Mouse (Mus musculus): ENCODE results near the gene Sec14l1. TPM values are rescaled to one million over a fixed set of nuclear protein-coding genes. Genes with fewer than 3 reads are reported as not detected.

Gene Sec14l1
- polyA plus RNA-seq, 1 experiment = 22.8 TPM

DNA sequence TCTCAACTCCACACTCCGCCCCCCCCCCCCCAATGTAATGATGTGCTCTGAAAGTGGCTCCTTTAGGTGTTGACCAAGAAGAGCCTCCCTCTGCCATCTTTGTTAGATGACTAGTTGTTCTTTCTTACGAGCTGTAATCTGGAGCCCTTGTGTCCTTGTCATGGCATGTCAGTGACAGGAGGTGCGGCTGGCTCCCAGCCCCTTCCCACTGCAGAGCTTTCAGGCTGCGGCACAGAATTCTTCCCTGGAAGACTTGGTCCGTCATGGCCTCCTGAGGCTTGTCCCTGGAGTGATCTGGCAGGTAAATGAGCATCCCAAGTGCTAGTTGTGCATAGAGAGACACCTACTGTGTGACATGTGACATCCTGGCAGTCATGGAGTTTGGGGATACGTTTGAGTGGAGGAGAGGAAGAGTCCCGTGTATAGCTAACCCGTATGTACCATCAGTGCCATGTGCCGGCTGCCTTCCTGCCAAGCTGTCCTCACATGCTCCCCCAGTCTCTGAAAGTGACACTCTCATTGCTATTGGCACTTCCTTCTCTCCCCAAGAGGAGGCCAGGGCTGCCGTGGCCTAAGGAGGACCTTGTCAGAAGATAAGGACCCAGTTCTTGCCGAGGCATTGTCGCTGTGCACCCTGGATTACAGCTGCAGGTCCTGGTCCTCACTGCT is 24.0 kb downstream of the Sec14l1 start:
- TF ChIP-seq CTCF (IDR thresholded peaks at IDR 0.05; ENCODE audit: control insufficient read depth, insufficient read depth, low read length) (no peak), POLR2A (IDR thresholded peaks at IDR 0.05; ENCODE audit: borderline replicate concordance, control insufficient read depth, low read depth, low read length) (no peak)
- Histone ChIP-seq H3K4me3 (replicated peaks; ENCODE audit: control insufficient read depth, low read depth, low read length) (no peak overlapping the region), H3K4me1 (ENCODE audit: control insufficient read depth, insufficient read depth, low read length) (peaks cover 2% of the 10 kb centered on the region; the same call in 1 of the 2 replicates), H3K27ac (ENCODE audit: control insufficient read depth, insufficient read depth, low read depth, low read length, poor library complexity) (no peak overlapping the region)
- WGBS = 48% methylated on average over 12 of the region's 12 CpGs

DNA sequence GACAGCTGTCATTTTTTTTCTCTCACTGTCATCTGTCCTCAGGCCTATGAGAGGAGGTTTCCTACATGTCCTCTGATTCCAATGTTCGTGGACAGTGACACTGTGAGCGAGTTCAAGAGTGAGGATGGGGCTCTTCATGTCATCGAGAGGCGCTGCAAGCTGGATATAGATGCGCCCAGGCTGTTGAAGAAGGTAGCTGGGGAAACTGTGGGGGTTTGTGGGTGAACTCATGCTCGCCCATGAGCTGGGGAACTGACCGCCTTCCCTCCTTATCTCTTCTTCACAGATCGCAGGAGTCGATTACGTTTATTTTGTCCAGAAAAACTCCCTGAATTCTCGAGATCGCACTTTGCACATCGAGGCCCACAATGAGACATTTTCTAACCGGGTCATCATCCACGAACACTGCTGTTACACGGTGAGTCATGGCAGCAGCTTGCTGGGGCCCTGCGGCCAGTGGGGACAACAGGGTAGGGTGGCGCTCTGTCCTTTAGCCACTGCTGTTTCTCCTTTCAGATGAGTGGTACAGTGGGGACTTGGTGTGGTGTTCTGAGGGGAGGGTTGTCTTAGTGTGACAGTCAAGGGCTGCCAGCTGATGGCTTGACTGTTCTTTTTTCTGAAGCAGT is 26.5 kb downstream of the Sec14l1 start:
- Histone ChIP-seq H3K4me3 (replicated peaks; ENCODE audit: control insufficient read depth, low read depth, low read length) (no peak overlapping the region), H3K4me1 (ENCODE audit: control insufficient read depth, insufficient read depth, low read length) (peaks cover 2% of the 10 kb centered on the region; the same call in 1 of the 2 replicates), H3K27ac (ENCODE audit: control insufficient read depth, insufficient read depth, low read depth, low read length, poor library complexity) (no peak overlapping the region)
- 86% methylated on average over 18 of the region's 18 CpGs for WGBS
- no peak for TF ChIP-seq POLR2A (IDR thresholded peaks at IDR 0.05; ENCODE audit: borderline replicate concordance, control insufficient read depth, low read depth, low read length)

DNA sequence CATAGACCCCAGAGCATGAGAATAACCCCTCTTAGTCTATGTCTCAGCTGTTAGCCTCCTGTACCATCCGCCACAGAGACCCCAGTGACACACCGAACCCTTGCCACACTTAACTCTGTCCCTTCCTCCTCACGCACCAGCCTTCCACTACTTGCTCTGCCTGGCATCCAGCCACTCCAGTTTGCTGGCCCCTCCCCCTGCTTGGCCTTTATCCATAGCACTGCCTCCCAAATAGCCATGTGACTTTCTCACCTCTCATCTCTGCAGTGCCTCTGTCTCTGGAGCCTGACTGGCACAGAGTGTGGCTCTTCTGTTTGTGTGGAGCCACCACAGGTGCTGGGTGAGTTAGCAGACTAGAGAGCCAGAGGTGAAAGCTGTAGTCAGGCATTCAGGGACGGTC is 27.5 kb downstream of the Sec14l1 start:
- WGBS = 83% methylated on average over 4 of the region's 4 CpGs
- no peak for TF ChIP-seq POLR2A (IDR thresholded peaks at IDR 0.05; ENCODE audit: borderline replicate concordance, control insufficient read depth, low read depth, low read length)
- TF ChIP-seq CTCF (IDR thresholded peaks at IDR 0.05; ENCODE audit: control insufficient read depth, insufficient read depth, low read length) = no peak
- Histone ChIP-seq H3K4me1 (ENCODE audit: control insufficient read depth, insufficient read depth, low read length) (peaks cover 2% of the 10 kb centered on the region; the same call in 1 of the 2 replicates), H3K27ac (ENCODE audit: control insufficient read depth, insufficient read depth, low read depth, low read length, poor library complexity) (no peak overlapping the region), H3K4me3 (replicated peaks; ENCODE audit: control insufficient read depth, low read depth, low read length) (no peak overlapping the region)

DNA sequence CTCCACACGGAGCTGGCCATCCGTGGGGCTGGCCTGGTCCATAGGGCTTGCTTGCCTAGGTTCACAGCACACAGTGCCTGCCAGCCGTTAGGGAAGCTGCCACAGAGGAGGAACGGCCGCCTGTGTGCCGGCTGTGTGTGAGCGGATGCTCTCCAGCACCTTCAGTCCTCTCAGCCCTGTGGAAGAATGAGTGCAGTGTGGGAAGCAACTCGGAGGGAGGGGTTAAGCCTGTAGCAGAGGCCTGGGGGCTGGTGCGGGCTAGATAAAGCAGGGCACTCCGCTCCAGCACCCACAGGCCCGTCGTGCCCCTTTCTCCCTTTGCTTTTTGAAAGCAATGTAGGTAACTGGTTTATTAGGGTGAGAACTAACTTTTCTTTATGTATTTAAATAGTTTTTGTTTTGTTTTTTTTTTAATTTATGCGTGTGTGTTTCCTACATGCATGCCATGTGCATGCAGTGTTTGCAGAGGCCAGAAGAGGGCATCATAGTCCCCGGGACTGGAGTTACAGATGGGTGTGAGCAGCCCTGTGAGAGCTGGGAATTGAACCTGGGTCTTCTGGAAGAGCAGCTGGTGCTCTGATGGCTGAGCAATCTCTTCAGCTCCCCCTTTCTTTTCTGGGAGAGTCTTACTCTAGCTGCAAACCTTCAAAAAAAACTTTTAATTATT is 30.6 kb downstream of the Sec14l1 start:
- 89% methylated on average over 14 of the region's 14 CpGs for WGBS
- Histone ChIP-seq H3K4me1 (ENCODE audit: control insufficient read depth, insufficient read depth, low read length) (no peaks in the 10 kb centered on the region), H3K4me3 (replicated peaks; ENCODE audit: control insufficient read depth, low read depth, low read length) (no peak overlapping the region), H3K27ac (ENCODE audit: control insufficient read depth, insufficient read depth, low read depth, low read length, poor library complexity) (no peak overlapping the region)
- peak; percentile 34; the same call in 1 of the 2 replicates for TF ChIP-seq CTCF (IDR thresholded peaks at IDR 0.05; ENCODE audit: control insufficient read depth, insufficient read depth, low read length)
- TF ChIP-seq POLR2A (IDR thresholded peaks at IDR 0.05; ENCODE audit: borderline replicate concordance, control insufficient read depth, low read depth, low read length) = no peak

DNA sequence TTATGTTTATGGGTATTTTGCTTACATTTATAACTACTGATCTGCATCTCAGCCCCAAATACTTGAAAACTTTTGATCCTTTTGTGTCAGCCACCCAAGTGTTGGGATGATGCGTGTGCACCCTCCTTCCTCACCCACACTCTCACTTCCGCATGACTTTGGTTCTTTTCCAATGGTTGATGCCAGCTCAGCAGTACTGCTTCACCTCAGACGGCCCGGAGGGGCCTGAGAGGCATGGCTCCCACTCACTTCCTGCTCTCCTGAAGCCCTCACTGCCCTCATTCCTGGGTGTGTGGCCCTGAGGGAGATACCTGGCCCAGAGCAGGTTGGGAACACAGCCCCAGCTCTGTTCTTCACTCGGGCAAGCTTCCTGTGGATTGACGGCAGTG is 31.1 kb downstream of the Sec14l1 start:
- WGBS = 88% methylated on average over 6 of the region's 6 CpGs
- Histone ChIP-seq H3K4me3 (replicated peaks; ENCODE audit: control insufficient read depth, low read depth, low read length) (no peak overlapping the region), H3K27ac (ENCODE audit: control insufficient read depth, insufficient read depth, low read depth, low read length, poor library complexity) (no peak overlapping the region), H3K4me1 (ENCODE audit: control insufficient read depth, insufficient read depth, low read length) (no peaks in the 10 kb centered on the region)
- TF ChIP-seq CTCF (IDR thresholded peaks at IDR 0.05; ENCODE audit: control insufficient read depth, insufficient read depth, low read length) = no peak
- TF ChIP-seq POLR2A (IDR thresholded peaks at IDR 0.05; ENCODE audit: borderline replicate concordance, control insufficient read depth, low read depth, low read length) = no peak

DNA sequence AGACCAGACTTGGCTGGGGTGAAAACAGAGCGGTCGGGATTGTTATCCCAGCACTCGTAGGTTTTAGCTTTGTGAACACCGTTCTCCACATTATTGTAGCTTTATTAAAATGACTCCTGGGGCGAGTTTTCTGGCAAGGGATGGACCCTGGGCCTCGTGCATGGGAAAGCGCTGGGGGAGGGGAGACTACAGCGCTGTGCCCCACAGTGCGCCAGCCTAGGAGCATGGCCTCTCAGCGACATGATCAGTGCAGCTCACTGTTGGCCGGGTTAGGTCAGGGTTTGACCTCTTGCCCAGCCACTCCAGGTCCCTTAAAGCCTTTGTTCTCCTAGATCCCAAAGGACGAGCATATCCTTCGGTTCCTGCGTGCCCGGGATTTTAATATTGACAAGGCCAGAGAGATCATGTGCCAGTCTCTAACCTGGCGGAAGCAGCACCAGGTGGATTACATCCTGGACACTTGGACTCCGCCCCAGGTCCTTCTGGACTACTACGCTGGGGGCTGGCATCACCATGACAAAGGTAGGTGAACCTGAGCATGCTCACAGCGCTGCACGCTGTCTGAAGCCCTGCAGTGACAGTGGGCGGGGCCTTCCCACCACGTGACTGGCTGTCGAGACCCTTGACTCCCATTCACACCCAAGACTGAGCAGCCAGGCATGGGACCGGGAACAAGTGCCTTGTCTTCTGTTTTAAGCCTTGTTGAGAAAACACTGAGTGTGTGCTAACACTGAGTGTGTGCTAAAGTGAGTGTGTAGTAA is 32.0 kb downstream of the Sec14l1 start:
- no peak for TF ChIP-seq CTCF (IDR thresholded peaks at IDR 0.05; ENCODE audit: control insufficient read depth, insufficient read depth, low read length)
- no peak for TF ChIP-seq POLR2A (IDR thresholded peaks at IDR 0.05; ENCODE audit: borderline replicate concordance, control insufficient read depth, low read depth, low read length)
- 90% methylated on average over 24 of the region's 24 CpGs for WGBS
- H3K4me1 ChIP-seq (ENCODE audit: control insufficient read depth, insufficient read depth, low read length) = no peaks in the 10 kb centered on the region
- H3K27ac ChIP-seq (ENCODE audit: control insufficient read depth, insufficient read depth, low read depth, low read length, poor library complexity) = no peak overlapping the region
- no peak overlapping the region for H3K4me3 ChIP-seq (replicated peaks; ENCODE audit: control insufficient read depth, low read depth, low read length)

DNA sequence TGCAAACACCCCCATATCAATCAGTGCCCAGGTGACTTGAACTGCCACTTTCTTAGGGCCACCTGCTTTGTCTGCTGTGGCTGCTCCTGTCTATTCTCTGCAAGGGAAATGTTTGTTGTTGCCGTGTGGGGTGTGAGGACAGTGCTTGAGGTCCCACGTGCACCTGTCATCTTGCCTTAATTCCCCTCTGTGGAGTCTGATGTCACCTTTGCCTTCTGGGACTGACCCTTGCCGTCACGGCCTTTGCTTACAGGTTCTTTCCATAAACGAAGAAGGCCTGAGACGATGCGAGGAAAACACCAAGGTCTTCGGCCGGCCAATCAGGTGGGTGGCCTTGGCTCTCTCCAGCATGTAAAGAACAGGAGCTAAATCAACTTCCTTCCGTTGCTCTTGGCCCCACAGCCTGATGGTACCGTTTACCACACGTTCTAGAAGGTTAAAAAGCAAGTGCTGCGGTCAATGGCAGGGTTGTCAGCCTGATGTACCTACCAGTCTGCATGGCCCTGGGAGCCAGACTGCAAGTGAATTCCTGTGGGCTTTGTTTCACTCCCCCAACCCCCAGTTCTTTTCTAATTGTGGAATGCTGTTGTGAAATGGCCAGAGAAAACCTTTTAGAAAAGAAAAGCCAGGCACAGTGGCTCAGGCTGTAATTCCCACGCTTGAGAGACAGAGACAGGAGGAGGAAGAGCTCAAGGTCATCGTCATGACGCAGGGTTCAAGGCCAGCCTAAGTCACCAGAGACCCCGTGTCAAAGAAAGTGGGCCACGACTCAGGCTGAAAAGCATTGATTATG is 34.1 kb downstream of the Sec14l1 start:
- Histone ChIP-seq H3K4me1 (ENCODE audit: control insufficient read depth, insufficient read depth, low read length) (no peaks in the 10 kb centered on the region), H3K4me3 (replicated peaks; ENCODE audit: control insufficient read depth, low read depth, low read length) (no peak overlapping the region), H3K27ac (ENCODE audit: control insufficient read depth, insufficient read depth, low read depth, low read length, poor library complexity) (no peak overlapping the region)
- TF ChIP-seq CTCF (IDR thresholded peaks at IDR 0.05; ENCODE audit: control insufficient read depth, insufficient read depth, low read length) (no peak), POLR2A (IDR thresholded peaks at IDR 0.05; ENCODE audit: borderline replicate concordance, control insufficient read depth, low read depth, low read length) (no peak)
- 91% methylated on average over 18 of the region's 18 CpGs for WGBS
